Mouse (Mus musculus) stomach, adult 2 months (tissue): ENCODE results near the gene Sod2. TPM values are rescaled to one million over a fixed set of nuclear protein-coding genes. Genes with fewer than 3 reads are reported as not detected.

Experiments used
- polyA plus RNA-seq: library from polyadenylated mRNA; depleted of rRNA; stranded (reverse); fragments of >200 nt; gene quantifications from 2 replicates; pipeline ENCODE4 v1.2.3, GENCODE M21; 2012; rRNA removed

Gene Sod2
- 221 and 432 TPM in 2 replicates for polyA plus RNA-seq

GRCm38 (mm10) chr17:13006546-13006945 is at the start of gene Sod2:
Gene Sod2 (plus strand): TSS chr17:13006846.

DNA sequence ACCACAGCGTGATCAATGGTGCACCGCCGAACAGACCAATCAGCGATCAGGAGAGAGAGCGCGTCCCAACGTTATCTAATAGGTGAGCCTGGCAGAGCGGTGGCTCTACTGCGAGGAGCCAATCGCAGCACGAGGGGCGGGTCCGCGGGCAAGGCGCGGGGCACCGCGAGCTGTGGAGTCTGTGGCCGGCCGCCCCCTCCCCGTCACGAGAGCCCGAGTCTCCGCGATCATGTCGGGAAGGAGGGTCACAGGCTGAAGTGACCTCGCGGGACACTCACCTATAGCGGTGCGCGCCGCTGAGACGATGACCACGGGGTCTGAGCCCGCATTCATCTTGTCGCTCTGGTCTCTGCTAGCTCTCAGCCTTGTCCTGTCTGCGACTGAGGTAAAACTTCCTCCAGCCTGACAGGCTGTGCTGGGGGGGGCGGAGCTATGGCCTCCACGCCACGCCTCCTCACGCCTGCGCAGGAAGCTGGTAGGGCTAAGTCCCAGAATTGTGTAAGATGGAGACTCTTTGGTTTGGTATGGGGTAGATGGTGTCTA is 46.2 kb upstream of the Sod2 start, which contains the start of gene Acat2:
TSS of gene Acat2 (minus strand) at position 417 of the 543 bp plus-strand sequence.

DNA sequence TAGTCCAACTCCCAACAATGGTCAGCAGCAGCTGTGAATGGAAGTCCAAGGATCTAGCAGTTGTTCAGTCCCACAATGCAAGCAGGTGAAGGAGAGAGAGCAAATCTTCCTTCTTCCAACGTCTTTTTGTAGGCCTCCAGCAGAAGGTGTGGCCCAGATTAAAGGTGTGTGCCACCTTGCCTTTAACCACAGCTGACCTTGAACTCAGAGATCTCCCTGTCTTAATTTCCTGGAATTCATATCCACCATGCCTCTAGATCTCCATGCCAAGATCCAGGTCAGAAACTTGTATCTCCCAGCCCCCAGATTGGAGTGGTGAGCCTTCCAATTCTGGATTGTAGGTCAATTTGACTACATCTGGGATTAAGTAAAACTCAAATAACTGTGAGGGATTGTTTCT is 12.6 kb upstream of the Sod2 start, which contains the start of gene Wtap:
TSS of gene Wtap (minus strand) at position 101 of the 400 bp plus-strand sequence.

DNA sequence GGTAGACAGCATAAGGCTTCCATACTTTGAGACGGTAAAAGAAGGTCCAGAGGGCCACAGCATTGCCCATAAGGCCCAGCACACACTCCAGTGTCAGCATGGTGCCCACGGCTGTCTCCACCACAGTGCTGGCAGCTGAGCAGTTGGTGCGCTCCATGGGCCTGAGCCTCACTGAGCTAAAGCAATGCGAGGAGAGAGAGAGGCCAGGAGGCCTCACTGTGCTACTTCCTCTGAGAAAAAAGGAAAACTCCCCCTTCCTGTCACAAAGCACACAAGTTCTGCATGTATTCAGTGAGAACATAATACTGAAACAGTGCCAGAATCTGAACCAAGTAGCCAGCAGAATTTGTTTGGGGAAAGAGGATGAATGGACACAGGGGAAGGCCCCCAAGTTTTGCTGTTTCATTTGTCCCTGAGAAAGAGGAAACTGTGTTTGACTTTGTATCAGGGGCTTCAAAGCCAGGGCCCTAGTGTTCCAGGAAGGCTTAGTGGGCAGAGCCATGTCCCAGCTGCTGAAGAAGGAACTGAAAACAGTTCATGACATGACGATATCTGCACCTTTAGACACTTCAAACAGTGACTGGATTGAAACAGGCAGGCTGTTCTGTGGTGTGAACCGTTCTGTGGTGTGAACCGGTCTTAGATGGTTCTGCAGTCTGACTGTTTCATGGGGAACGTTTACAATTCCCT is 45.6 kb downstream of the Sod2 start, which contains the start of gene Gpr31b:
TSS of gene Gpr31b (minus strand) at position 173 of the 690 bp plus-strand sequence.

GRCm38 (mm10) chr17:13060804-13061203 is 54.2 kb downstream of the Sod2 start, which contains the start of gene Tcp10b:
Gene Tcp10b (plus strand): TSS chr17:13061104.

Other genes with a start within 250 kb of the Sod2 start
- gene Igf2r, start 237.2 kb upstream of the Sod2 start, polyA plus RNA-seq = 6.3 and 7.0 TPM in 2 replicates
- gene Mas1, start 138.7 kb upstream of the Sod2 start, polyA plus RNA-seq = 0.05 TPM in 1 of 2 replicates, not detected in the other
- 0.05 and 0.10 TPM in 2 replicates for gene Mrgprh, start 130.8 kb upstream of the Sod2 start, polyA plus RNA-seq
- gene Pnldc1, start 96.6 kb upstream of the Sod2 start, polyA plus RNA-seq = 0.21 and 0.35 TPM in 2 replicates
- 11.3 and 13.8 TPM in 2 replicates for gene Tcp1, start 91.1 kb upstream of the Sod2 start, polyA plus RNA-seq
- gene Mrpl18, start 90.5 kb upstream of the Sod2 start, polyA plus RNA-seq = 11.7 and 12.8 TPM in 2 replicates
- gene Acat3, start 66.2 kb upstream of the Sod2 start, polyA plus RNA-seq = 0.09 TPM in 1 of 2 replicates, not detected in the other
- gene Acat2, start 46.1 kb upstream of the Sod2 start, polyA plus RNA-seq = 2.6 and 3.9 TPM in 2 replicates
- 4.1 TPM in 2 replicates for gene Wtap, start 12.7 kb upstream of the Sod2 start, polyA plus RNA-seq
- gene Gpr31b, start 45.5 kb downstream of the Sod2 start, polyA plus RNA-seq = not detected in 2 replicates
- gene Tcp10b, start 54.3 kb downstream of the Sod2 start, polyA plus RNA-seq = 0.02 TPM in 1 of 2 replicates, not detected in the other
- gene Unc93a, start 125.0 kb downstream of the Sod2 start, polyA plus RNA-seq = 0.03 TPM in 1 of 2 replicates, not detected in the other
- not detected in 2 replicates for gene Smok2a, start 214.3 kb downstream of the Sod2 start, polyA plus RNA-seq
- gene Smok2b, start 223.4 kb downstream of the Sod2 start, polyA plus RNA-seq = not detected in 2 replicates